Mouse (Mus musculus) kidney, adult 8-10 months (tissue): Measurements from ENCODE around the gene Tmem186.

Experiments
- DNase-seq, 2 experiments: peaks; one replicate each; pipeline ENCODE4 v3.0.0; 2022

Tmem186 gene

DNA sequence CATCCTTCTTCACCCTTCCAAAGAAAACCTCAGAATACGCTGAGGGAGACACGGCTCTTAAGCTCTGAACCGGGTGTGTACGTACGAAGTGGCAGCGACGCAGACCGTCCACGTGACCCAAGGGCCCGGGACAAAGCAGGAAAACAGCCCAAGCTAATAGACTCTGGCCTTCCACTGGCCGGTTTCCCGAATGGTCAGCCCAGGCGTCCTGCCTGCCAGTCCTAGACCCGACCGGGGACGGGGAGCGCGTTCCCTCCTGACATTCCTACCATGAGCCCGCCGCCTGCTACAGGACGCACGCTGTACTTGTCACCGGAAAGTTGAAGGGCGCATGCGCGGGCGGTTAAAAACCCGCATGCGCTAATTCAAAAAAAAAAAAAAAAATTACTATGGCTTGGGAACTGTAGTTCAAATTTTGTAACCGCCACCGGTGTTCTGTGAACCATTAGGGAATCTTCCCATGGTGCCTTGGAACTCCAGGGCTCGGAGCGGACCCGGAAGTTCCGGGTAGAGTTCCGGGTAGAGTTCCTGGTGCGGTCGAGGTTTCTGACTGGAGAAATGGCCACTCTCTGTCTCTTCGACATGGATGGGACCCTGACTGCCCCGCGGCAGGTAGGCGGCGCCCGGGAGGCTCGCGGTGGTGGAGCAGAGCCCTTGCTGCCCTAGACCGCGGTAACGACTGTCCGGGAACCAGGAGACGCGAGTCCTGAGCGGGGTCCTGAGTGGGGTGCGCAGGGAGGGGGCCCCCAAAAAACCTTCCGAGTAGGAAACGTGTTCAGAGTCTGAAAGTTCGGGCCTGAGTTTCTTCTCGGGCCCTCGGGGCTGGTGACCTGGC is at the start of gene Tmem186, which contains the start of gene Pmm2:
Gene Tmem186 (minus strand): TSS at position 496 of the 835 bp plus-strand sequence.
Gene Pmm2 (plus strand): TSS at position 458 of the 835 bp plus-strand sequence.
- peak; percentile 87 to 92 for DNase-seq

DNA sequence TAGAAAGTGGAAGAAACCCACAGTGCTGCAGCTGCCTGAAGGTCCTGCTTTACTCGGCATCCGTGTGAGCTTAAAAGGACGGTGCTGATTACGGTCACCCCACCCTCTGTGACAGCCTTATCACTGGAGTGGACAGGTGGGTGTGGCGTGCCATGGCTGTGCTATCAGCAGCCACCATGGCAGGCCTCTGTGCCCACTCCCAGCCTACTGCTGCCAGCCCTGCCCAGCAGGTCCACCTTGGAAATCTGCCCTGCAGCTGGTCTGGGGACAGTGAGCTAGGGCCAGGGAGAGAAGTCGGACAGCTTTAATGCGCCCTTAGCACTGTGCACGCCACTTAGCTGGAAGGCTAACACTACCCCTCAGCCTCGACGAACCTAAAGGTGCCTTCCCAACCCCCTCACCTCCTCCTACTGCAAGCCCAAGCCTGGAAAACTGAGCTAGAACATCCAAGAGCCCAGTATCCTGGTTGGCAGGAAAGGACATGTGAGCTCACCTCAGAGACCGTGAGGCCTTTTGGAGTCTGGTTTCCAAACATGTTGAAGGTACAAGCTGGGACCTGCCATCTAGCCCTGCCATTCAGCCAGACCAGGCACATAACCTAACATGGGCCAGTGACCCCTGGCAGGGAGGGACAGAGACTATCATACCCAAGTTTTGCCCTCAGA is 49.5 kb upstream of the Tmem186 start:
- DNase-seq: no peak

DNA sequence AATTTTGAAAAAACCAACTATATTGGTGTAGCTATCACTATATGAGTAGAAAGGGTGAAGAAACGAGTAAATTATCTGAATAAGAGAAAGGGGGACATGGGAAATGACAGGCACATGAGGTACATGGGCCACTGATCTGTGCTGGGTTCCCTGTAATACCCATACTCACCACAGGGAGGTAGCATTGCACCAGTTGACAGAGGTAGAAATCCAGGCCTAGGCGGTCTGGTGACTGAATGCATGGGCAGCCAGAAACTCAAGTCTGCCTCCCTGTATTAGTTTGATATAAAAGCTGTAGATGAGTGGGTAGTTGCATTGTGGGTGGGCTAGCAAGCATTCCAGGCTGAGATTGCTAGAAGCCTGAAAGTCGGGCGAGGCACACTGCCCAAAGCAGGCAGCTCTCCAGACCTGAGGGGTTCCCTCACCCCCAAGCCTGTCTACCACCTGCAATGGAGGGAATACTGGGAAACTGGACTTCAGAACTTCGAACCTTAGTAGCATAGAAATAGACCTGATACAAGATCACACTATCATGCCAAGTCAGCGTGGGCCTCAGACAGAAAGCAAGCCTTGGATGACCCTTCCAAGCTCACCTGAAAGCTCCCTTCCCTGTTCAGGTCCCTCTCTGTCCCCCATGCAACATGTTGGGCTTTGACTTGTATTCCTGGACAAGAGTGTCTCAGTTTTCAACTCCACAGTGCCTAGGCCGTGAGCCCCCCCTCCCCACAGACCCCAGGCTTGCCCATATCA is 48.8 kb upstream of the Tmem186 start:
- DNase-seq: peak; percentile 61 to 82

DNA sequence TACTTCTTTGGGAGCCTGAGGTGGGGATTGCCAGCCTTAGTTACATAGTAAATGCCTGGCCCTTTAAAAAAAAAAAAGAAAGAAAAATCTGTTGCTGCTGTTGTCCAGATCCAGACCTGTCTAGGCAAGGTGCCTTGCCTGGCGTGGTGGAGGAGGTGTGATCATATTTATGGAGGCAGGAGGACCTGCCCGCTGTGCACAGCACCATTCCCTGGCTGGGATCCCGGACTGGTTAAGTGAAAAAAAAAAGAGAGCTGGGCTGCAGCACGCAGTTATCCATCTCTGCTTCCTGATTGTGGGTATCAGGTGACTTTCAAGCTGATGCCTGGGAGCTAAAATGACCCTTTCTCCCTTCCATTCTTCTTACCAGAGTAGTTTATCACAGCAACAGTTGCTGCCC is 47.6 kb upstream of the Tmem186 start:
- DNase-seq: peak in 1 of 2 experiments; percentile 38

DNA sequence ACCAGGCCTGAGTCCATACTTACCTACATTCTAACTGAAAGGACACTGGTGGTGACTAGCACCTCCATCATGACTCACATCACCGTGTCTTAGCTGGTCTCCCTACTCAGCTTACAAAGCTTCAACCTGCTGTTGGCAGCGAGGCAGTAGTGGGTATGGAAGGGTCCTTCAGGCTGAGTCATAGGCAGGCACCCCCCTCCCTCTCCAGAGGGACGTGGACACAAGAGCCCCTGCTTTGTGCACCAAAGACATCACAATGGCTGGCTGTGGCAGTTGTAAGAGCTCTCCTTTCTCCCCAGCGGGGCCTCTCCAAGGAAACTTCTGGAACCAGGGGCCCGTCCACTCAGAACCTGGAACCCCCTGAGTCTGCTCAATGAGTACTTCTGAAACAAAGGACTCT is 43.0 kb upstream of the Tmem186 start, which contains the start of gene Gm5767:
Gene Gm5767 (plus strand): TSS at position 301 of the 400 bp plus-strand sequence.
- no peak for DNase-seq

DNA sequence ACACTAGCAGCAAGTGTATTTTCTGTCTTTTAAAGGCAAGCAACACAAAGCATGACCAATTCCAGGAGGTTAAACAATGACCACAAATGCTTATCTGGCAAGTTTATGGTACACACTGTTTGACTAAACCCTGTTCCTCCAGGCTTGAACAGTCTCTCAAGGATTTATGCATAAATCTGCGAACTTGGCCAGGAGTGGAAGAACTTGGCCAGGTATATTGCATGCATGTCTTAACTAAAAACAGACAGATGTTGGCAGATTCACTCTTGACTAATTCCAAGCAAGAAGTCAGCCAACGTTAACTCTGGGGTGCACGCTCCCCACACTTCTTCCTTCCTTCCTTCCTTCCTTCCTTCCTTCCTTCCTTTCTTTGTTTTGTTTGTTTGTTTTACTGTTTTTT is 42.3 kb upstream of the Tmem186 start:
- no peak for DNase-seq

DNA sequence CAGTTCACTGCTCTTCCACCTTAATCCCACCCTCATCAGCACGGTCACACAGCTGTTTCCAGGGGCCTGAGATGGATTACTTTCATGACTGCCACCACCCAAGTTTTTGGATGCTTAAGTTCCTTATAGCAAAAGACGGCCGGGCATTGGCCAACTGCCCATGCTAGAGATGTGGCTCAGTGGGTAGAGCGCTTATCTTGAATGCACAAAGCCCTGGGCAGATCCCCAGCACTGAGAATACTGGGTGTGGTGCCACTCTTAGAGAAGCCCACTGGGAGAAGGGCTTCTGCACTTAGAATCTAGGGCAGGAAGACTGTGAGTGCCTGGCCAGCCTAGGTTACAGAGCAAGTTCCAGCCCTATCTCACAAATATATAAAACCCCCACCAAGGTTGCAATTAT is 41.2 kb upstream of the Tmem186 start:
- DNase-seq: no peak

DNA sequence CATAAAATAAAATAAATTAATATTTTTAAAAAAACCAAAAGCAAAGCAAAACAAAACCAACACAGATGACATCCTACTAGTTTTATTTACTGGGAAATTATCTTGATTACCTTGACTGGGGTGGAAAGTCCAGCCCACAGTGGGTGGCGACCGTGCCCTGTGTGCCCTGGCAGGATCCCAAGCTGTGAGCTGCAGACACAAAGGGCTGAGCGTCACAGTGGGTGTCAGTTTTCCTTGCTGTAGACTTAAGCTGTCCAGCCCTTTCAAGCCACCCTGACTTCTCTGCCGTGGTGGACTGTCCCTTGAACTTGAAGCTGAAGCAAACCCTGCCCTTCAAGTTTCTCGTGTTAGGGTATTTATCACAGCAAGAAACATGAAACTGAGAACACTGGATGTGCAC is 40.5 kb upstream of the Tmem186 start:
- DNase-seq: no peak

DNA sequence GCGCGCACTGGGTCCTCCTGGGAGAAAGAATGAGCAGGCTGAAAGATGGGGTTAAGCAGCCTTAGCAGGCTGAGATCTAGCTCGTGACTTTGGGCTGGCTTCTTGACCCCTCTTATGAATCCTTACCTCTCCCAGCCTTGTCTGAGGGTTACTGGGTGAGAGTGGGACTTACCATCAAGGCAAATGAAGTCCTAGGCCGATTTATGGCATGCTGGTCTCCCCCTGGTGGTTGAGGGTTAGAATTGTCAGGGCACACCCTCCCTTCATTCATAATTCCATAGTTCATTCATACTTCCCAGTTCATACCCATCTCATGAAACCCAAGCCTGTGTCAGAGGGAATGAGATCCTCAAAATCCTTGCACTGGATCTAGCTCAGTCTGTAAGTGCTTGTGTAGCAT is 39.3 kb upstream of the Tmem186 start:
- DNase-seq: no peak

DNA sequence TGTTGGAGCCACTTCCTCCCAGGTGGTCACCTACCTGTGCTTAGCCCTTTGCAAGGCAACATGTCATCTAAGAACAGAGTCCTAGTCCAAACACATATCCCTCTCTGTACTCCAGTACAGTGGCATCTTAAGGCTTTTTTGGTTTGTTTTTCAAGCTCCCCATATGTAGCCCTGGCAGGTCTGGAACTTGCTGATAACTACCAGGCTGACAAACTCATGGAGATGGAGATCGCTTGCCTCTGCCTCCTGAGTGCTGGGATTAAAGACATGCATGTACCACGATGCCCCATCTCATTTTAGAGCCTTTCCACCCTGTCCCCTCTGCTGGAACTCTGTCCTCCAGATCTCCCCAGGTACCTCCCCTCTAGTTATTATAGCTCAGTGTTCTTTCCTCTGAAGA is 38.7 kb upstream of the Tmem186 start:
- DNase-seq: no peak

DNA sequence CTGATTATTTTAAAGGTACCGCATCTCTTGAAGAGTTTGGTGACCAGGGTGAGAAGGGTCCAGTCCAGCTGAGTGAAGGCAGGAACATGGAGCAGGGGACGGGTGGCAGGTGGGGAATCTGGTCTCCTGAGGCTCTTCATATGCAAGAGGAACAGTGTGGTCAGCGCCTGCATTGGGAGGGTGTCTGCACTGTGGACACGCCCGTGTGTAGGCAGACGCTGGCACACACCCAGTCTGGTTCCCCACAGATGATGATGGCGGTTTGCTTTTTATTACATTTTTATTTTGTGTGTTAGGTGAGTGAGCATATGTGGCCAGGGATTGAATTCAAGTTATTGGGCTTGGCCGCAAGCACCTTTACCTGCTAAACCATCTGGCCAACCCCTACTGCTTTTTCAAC is 38.0 kb upstream of the Tmem186 start:
- no peak for DNase-seq

DNA sequence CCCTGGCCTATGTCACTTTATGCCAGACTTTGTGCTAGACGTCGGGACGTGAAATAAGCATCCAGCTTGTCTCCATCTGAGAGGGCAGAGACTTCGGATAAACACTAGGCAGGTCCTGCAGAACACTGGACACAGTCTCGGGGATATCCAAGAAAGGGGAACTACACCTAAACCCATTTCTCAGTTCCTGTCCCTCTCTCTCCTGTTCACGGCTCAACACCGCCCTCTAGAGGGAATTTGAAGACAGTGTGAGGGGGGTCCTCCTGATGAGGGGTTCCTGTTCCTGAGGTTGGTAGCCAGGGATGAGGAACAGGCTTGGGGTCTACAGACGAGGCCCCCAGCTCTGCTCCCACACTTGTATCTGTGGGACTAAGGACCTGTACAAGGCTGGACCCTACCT is 36.7 kb upstream of the Tmem186 start:
- DNase-seq: peak in 1 of 2 experiments; percentile 46

DNA sequence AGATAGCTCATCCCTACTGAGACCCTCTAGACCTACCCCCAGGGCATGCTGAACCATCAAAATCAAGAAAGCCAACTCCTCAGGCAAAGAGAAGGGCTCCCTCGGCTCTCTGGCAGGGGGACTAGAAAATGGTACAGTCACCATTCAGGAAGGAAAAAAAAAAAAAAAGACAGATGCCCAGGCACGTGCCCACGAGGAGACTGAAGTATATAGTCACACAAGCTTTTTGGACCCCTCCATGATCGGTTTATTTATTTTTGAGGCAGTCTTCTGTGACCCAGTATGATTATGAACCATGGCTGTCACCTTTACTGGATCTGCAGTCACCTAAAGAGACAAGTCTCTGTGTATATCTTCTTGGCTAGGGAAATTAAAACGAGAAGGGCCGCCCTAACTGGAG is 35.8 kb upstream of the Tmem186 start:
- no peak for DNase-seq

DNA sequence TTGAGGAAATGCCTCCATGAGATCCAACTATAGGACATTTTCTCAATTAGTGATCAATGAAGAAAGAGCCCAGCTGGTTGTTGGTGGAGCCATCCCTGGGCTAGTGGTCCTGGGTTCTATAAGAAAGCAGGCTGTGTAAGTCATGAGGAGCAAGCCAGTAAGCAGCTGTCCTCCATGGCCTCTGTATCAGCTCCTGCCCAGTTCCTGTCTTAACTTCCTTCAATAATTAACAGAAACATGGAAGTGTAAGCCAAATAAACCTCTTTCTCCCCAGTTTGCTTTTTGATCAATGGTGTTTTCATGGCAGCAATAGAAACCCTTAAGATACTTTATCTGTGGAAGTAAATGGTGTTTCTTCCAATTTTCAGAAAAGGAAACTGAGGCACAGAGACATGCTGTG is 35.3 kb upstream of the Tmem186 start:
- DNase-seq: peak in 1 of 2 experiments; percentile 49

DNA sequence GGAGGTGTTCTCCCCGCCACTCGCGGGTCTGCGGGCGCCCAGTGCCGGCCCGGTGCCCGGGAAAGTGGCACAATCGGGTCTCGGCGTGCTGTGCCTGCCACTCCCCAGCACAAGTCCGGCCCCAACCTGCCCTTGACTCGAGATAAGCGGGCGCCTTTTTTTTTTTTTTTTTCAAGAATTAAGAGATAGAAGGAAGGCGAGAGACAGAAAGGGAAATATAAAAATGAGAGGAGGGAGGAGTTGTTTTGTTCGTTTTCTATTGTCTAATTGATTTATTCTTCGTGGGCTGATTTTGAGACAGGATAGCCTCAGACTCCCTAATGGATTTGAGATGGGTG is 34.8 kb upstream of the Tmem186 start:
- no peak for DNase-seq

DNA sequence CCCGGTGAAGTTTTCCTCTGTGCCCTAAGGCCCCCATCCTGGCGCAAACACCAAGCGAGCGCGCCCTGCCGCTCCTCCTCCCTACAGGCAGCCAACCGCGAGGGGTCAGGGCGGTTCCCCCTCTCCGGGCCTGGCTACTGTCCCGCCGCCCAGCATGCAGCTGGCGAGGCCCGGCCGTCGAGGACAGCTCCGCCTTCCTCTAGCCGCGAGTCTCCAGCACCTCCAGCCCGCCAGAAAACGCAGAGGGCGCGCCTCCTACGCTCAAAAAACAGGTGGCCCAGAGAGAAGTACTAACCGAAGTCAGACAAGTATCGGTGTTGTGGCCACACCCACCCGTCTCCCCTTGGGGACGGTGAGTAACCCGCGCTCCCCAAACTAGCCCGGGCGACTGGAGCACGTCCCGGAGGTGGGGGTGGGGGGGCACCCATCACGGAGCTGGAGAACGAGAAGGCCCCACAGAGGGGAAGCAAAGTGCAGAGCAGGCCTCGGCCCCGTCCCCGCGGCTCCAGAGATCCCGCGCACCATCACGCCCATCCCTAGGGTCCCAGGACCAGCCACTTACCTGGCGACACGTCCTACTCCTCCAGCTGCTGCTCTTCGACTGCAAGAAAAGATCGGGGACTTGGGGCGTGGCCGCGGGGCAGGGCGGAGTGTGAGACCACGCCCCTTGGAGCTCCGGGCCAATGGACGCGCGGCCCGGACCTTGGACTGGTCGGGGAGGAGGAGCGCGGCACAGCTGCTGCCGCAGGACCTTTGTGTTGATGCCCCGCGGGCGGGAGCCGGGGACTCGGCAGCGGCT is 34.2 kb upstream of the Tmem186 start, which contains the start of gene Carhsp1:
Gene Carhsp1 (minus strand): TSS at position 605 of the 799 bp plus-strand sequence.
- DNase-seq: peak; percentile 96 to 97

DNA sequence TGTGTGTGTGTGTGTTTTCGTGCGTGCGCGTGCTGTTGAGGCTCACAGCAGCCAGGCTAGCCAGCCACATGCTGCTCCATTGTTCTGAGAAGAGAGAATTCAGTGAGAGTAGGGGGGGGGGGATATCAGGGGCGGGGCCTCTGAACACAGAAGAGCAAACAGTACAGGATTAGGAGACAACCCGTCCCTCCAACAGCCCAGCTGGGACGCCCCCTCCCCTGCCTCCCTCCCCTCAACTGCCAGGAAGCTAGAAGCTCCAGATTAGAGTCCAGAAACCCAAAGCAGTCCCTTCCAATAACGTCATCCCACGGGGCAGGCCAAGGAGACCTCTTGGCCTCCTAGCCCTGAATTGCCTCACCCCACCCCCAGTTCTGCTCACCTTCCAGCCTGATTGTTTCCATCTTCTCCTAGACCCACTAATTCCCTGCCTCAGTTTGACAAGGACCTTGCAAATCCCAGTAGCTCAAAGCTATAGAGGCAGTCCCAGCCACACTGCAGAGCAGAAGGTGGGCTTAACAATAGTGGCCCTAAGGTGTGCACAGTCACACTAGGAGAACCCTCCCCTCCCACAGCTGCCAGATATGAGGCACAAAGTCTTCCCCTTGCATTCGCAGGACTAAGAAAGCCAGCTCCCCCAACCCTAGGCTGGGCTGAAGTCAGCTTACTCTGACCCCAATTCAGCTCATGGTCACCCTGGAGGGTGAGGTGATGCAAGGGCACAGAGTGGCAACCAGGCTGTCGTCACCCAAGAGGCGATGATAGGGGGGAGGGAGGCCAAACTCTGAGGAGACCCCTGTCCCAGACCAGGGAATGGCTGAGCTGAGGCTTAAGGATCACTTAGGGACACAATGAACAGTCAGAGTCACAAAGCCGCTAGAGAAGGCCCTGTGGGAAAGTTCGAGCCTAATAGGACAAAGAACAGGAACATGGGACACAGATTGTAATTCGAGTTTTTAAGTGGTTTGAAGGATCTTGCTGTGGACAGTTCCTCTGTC is 32.8 kb upstream of the Tmem186 start:
- no peak for DNase-seq

DNA sequence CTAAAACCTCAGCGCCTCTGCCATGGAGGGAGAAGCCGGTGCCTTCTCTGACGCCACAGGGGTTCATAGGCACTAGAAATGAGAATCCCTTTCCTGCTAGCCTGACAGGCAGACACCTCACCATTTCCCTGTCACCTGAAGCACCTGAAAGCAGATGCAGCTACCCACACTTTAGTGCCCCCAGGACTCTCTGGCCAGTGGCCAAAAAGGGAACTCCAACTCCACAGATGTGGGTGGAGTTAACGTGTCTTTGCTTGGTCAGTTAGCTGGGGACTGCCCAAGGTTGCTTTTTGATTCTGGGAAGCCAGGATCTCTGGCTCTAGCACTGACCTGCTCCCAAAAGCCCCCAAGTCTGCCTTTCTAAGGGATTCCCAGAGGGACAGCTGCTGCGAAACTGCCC is 31.9 kb upstream of the Tmem186 start:
- no peak for DNase-seq

DNA sequence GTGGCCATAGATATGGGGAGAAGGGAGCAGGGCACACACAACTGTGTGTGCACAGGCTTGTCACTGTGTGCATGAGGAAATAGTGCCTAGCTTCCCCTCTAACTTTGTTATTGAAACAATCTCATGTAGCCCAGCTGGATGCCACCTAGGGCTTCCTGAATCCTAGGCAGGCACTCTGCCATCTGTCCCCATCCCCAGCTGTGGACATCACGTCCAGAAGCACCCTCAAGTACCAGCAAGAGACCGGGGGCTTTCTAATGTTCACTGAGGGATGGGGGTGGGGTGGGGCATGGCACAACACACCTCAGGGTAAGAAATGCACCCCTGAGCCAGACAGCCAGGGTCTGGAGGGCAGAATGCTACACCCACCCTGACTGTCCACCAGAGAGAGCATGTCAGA is 30.9 kb upstream of the Tmem186 start:
- no peak for DNase-seq

DNA sequence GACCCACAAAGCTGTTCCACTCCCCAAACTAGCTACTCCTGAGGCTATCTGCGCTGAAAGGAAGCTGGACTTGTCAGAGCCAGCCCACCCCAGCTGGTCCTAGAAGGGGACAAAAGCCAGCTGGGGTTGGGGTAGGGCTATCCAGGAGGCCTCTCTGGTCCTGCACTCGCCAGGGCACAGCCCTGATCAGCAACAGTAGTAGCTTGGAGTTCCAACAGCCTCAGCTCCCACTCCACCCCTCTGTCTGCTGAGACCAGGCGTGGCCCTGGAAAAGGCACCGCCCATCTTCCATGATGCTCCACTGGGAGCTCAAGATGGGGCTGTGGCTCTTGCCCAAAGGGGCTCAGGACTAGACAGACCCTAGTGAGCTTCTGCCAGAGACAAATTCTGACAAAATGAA is 30.3 kb upstream of the Tmem186 start:
- DNase-seq: no peak

DNA sequence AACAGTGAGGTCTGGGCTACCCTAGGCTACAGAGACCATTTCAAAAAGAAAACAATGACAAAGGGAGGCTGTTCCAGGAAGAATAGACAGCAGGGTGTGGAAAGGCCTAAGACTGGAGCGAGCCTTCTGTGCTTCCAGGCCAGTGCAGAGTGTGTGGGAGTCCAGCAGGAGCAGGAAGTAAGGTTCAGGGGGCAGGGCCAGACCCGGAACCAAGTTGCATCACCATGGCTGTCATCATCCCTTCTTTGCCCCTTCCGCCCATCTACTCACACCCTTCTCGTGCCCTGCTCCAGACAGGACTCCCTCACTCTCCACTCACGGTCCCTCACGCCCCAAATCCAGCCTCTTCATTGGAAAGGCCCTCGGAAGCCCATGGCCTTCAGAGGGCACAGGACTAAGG is 29.7 kb upstream of the Tmem186 start:
- DNase-seq: no peak
